Mouse (Mus musculus) thymus, adult 2 months (tissue): ENCODE data around the gene Ryr1. TPM values are rescaled to one million over a fixed set of nuclear protein-coding genes. Genes with fewer than 3 reads are reported as not detected.

Experiments used
- DNase-seq: peaks from one replicate; pipeline ENCODE4 v3.0.0; 2021
- H3K27ac ChIP-seq: fragments of 200-500 bp; 2 replicates; pipeline ENCODE4 v1.5.1; 2012; ENCODE audit warnings: low read length, control low read depth; ENCODE audit not compliant: control insufficient read depth, insufficient read depth
- H3K27me3 ChIP-seq: fragments of 200-500 bp; 2 replicates; pipeline ENCODE4 v1.6.1; 2012; ENCODE audit warnings: mild to moderate bottlenecking, low read length, moderate library complexity, mixed read lengths; ENCODE audit not compliant: control insufficient read depth, insufficient read depth
- H3K36me3 ChIP-seq: fragments of 200-500 bp; 2 replicates; pipeline ENCODE4 v1.6.1; 2012; ENCODE audit warnings: mild to moderate bottlenecking, low read length, moderate library complexity; ENCODE audit not compliant: control insufficient read depth, insufficient read depth
- H3K4me1 ChIP-seq: fragments of 200-500 bp; replicated peaks from 2 replicates; pipeline ENCODE4 v1.6.1; 2012; ENCODE audit warnings: low read length; ENCODE audit not compliant: control insufficient read depth, insufficient read depth
- H3K4me3 ChIP-seq: fragments of 200-500 bp; 2 replicates; pipeline ENCODE4 v1.5.1; 2012; ENCODE audit warnings: mild to moderate bottlenecking, low read length, control low read depth, moderate library complexity; ENCODE audit not compliant: control insufficient read depth, insufficient read depth
- CTCF ChIP-seq: fragments of 200-500 bp; IDR thresholded peaks from 2 replicates; pipeline ENCODE4 v1.5.1; 2012; ENCODE audit warnings: mild to moderate bottlenecking, control low read depth, low read length, moderate library complexity, borderline replicate concordance; ENCODE audit not compliant: control insufficient read depth, poor library complexity, insufficient read depth; ENCODE audit errors: extremely low read depth
- POLR2A ChIP-seq: fragments of 200-500 bp; IDR thresholded peaks from 2 replicates; pipeline ENCODE4 v1.6.1; 2012; ENCODE audit warnings: mild to moderate bottlenecking, low read length, control low read depth, moderate library complexity; ENCODE audit not compliant: control insufficient read depth, poor library complexity, insufficient read depth; ENCODE audit errors: extremely low read depth
- WGBS: fragments of 180-500 bp; shearing (Covaris S2); methylation state at CpG from one replicate; pipeline ENCODE4 v1.1.7; 2018; 5-methylcytosine and 5-hydroxymethylcytosine counted together
- polyA plus RNA-seq: library from polyadenylated mRNA; depleted of rRNA; stranded (reverse); fragments of >200 nt; gene quantifications from 2 replicates; pipeline ENCODE4 v1.2.3, GENCODE M21; 2012

The Ryr1 gene
- polyA plus RNA-seq, 1 experiment = 0.19 TPM

DNA sequence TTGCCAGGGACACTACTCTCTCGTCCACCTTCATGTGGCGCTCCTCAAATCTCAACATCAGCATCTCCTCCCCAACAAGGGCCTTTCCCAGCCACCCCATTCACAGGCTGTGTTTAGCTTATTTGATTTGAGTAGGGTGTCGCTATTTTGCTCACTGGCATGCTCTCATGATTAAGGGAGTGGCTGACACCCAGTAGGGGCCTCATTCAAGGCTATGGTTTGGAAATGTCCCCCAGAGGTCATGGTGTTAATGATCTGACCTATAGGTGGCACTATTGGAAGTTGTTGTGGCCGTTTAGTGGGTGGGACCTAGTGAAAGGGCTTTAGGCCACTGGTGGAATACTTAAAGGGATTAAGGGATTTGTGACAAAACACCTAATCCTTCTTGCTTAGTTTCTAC is 98.2 kb downstream of the Ryr1 start:
- TF ChIP-seq CTCF (no peak), POLR2A (no peak)
- no peak for DNase-seq
- no peak overlapping the region for H3K4me3 ChIP-seq
- H3K27ac ChIP-seq = no peak overlapping the region
- 94% methylated on average over 4 of the region's 4 CpGs for WGBS
- H3K27me3 ChIP-seq = no peaks in the 10 kb centered on the region
- H3K36me3 ChIP-seq = no peaks in the 10 kb centered on the region
- H3K4me1 ChIP-seq = peaks cover 36% of the 10 kb centered on the region

DNA sequence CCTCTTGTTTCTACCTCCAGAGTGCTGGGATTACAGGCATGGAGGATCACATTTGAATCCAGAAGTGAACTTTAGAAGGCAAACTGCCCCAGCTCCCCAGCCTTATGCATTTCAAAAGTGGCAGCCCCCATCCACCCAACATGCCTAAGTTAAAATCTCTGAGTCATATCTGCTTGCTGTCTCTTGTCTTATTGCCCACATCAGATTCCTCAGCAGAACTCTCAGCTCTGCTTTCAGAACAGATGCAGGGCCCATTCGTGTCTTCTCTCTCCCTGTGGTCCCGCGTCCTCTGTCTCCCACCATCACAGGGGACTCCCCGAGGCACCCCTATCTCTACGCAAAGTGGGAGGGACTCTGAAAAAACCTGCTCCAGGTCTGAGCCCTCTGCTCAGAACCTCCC is 98.8 kb downstream of the Ryr1 start:
- no peak for DNase-seq
- no peaks in the 10 kb centered on the region for H3K36me3 ChIP-seq
- H3K27me3 ChIP-seq = no peaks in the 10 kb centered on the region
- peaks cover 36% of the 10 kb centered on the region for H3K4me1 ChIP-seq
- no peak overlapping the region for H3K4me3 ChIP-seq
- WGBS = 83% methylated on average over 5 of the region's 5 CpGs
- TF ChIP-seq CTCF = no peak
- no peak for TF ChIP-seq POLR2A
- no peak overlapping the region for H3K27ac ChIP-seq

DNA sequence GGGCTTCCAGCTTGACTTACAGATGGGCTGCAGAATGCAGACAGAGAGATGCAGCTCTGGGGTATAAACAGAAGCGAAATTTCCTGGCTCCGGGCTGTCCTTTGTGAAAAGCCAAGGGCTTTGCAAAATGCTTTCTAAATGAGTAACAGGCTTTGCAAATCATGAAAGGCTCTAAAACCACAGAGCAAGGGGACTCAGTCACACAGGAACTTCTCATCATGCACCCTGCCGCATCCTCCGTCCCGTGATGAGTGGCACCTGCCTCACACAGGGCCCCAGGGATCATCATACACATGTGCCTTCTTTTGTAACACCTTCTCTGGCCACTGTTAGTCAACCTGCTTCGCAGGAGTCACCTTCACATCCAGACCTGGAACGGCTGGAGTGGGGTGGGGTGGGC is 99.4 kb downstream of the Ryr1 start:
- peaks cover 36% of the 10 kb centered on the region for H3K4me1 ChIP-seq
- no peaks in the 10 kb centered on the region for H3K27me3 ChIP-seq
- no peak overlapping the region for H3K4me3 ChIP-seq
- no peak for TF ChIP-seq CTCF
- no peaks in the 10 kb centered on the region for H3K36me3 ChIP-seq
- H3K27ac ChIP-seq = no peak overlapping the region
- no peak for DNase-seq
- 21% methylated on average over 7 of the region's 7 CpGs for WGBS

DNA sequence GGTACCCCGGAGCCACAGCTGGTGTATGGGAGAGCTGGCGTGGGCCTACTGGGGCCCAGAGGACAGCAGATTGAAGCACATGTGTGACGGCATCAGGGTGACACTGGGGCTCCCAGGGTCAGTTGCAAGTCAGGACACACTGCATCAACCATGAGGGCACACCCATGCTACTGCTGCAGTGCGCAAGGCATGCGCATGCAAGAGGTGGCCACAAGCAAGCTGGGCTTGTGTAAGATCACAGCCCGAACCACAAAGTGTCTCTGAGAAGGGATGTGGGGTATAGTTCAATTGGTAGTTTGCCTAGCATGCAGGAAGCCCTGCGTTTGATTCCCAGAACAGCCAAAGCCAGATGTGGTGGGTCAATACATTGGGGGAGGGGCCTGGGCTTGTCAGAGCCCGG is 101.5 kb downstream of the Ryr1 start:
- Histone ChIP-seq H3K27me3 (peaks cover 4% of the 10 kb centered on the region), H3K4me3 (no peak overlapping the region), H3K36me3 (no peaks in the 10 kb centered on the region), H3K27ac (no peak overlapping the region), H3K4me1 (peaks cover 45% of the 10 kb centered on the region)
- WGBS = 41% methylated on average over 8 of the region's 8 CpGs
- DNase-seq = no peak
- TF ChIP-seq POLR2A = no peak

DNA sequence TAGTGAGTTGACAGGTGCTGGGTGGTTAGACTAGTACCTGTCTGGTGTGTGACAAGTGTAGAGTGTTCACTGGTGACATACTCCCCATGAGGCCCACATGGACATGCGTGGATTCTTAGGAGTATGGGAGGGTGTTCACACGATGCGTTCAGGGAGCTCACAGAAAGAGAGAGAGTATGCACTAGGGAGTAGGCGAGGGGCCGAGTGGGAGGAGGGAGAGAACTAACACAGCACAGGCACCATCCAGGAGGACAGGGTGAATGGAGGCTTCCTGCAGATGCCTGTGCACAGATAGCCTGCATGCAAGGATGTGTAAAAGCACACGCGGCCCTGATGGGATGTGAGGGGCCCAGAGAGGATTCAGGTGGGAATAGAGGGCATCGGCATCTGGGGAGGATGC is 102.5 kb downstream of the Ryr1 start:
- H3K27me3 ChIP-seq = peaks cover 7% of the 10 kb centered on the region
- H3K36me3 ChIP-seq = no peaks in the 10 kb centered on the region
- DNase-seq = no peak
- H3K4me3 ChIP-seq = no peak overlapping the region
- H3K4me1 ChIP-seq = peaks cover 45% of the 10 kb centered on the region
- WGBS = 95% methylated on average over 8 of the region's 8 CpGs
- TF ChIP-seq CTCF (no peak), POLR2A (no peak)
- H3K27ac ChIP-seq = no peak overlapping the region

DNA sequence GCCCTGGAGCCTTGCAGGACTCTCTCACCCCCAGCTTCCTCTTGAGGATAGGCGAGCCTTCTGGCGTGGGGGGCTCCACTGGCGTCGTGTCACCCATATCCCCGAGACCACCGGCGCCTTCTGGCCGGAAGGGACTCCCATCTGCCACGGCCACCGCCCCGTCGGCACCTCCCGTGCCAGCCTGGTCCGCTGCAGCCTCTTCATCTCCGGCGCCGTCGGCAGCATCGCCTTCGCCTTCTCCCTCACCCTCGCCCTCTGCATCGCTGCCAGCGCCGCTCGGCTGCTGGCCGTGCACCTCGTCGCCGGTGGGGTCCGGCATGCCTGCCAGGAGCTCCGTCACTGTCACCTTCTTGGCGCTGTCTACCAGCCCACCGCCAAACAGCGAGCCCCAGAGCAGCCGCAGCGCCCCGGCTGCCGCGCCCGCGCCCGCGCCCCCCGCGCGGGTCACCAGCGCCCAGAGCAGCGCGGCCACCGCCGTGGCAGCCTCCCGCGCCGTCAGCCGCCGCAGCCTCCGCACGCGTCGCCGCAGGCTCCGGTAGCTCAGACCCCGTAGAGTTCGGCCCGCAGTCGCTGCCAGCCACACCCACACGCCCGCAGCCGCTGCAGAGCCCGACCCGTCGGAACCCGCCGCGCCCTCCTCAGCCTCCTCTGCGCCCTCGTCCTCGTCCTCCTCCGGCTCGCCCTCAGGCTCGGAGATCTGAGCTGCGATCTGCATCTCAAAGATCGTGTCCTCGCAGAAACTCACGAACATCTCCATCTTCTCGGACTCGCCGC is 105.3 kb downstream of the Ryr1 start:
- peaks cover 7% of the 10 kb centered on the region for H3K27me3 ChIP-seq

DNA sequence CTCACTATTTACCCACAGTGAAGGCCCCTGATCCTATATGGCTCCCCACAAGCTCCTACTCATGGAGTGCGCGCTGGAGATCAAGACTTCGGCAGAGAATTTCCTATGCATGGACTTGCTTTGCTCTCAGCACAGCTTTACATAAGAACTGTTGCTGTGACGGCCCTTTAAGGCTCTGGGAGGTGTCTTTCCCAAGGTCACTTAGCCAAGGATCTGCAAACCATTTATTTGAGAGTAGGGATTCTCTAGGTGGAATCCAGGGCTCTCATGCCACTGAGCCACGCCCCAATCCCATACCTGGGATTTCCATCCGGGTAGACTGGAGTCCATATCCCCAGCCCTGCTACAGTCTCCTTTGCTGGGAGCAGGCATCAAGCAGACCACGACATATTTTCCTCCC is 107.8 kb downstream of the Ryr1 start:
- Histone ChIP-seq H3K4me3 (no peak overlapping the region), H3K27me3 (peaks cover 7% of the 10 kb centered on the region), H3K27ac (no peak overlapping the region), H3K4me1 (peaks cover 9% of the 10 kb centered on the region; the same call in 1 of the 2 replicates), H3K36me3 (no peaks in the 10 kb centered on the region)
- WGBS = 92% methylated on average over 7 of the region's 7 CpGs
- no peak for TF ChIP-seq CTCF
- TF ChIP-seq POLR2A = no peak
- DNase-seq = no peak

More for the DNA sequence above, 105.3 kb downstream of the Ryr1 start:
- TF ChIP-seq POLR2A (no peak), CTCF (no peak)
- 5% methylated on average over 88 of the region's 88 CpGs for WGBS
- no peak overlapping the region for H3K27ac ChIP-seq
- peaks cover 28% of the 10 kb centered on the region for H3K4me1 ChIP-seq
- no peak for DNase-seq
- H3K4me3 ChIP-seq = no peak overlapping the region
- no peaks in the 10 kb centered on the region for H3K36me3 ChIP-seq
